Mouse (Mus musculus): ENCODE measurements around the gene Gabarapl2.

DNA sequence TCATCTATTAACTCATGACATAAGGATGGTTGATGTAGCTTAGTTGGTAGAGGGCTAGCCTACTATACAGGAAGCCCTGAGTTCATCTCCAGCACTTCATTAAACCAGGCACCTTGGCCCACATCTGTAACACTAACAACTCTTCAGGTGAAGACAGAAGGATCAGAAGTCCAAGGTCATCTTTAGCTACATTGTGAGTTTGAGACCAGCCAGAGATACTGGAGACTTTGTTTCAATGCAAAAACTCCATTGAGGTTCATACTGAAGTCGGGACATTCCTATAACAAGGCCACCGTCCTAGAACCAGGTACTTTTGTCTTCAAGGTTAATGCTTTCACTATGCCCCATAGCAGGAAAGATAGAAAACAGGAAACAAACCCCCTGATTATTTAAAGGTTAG is 6.3 kb upstream of the Gabarapl2 start:
- TF ChIP-seq CTCF (IDR thresholded peaks at IDR 0.05; ENCODE audit: low read depth) (no peak), EP300 (IDR thresholded peaks at IDR 0.05; ENCODE audit: low read depth) (no peak)

Data from heart, postnatal 0 days (tissue).